Mouse (Mus musculus): ENCODE data around the gene L1cam. TPM values are rescaled to one million over a fixed set of nuclear protein-coding genes. Genes with fewer than 3 reads are reported as not detected.
A peak's percentile ranks its signal among the peaks of the same experiment; 100 is the strongest.

L1cam gene
- 0.86 and 0.98 TPM in 2 replicates for polyA plus RNA-seq (2015; fragmentation: Nextera tagmentation; extraction: Ambion mirVana)

DNA sequence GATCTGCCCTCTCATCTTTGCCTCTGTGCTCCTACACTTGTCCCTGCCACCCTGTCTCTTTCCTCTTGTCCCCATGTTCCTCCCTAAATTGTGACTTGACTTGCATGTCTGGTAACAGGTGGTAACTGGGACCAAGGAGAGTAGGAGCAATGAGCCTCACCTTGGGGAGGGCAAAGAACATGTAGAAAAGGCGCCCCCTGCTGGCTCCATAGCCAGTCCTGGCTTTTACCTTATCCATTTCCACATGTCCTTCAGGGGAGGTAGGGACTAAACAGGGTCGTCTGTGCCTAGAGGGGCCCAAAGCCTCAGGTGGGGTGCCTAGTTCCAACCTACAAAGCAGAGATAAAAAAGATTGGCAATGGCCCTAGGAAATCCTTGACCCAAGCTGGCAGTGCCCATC, at the start of gene L1cam:
Gene L1cam, minus strand, starts transcription at position 387 of the 400 bp plus-strand sequence.
- no peaks in the 10 kb centered on the region for H3K36me3 ChIP-seq (ENCODE audit: insufficient read depth, low read length)
- H3K27ac ChIP-seq (ENCODE audit: low read length) = no peak within 1 kb of the TSS
- ATAC-seq (no peak), DNase-seq (ENCODE audit: low spot score) (peak; percentile 28)
- TF ChIP-seq CTCF (IDR thresholded peaks at IDR 0.05) = peak; percentile 61
- TF ChIP-seq EP300 (IDR thresholded peaks at IDR 0.05) = no peak
- H3K9ac ChIP-seq (replicated peaks; ENCODE audit: low read depth) = no peak within 1 kb of the TSS
- H3K4me1 ChIP-seq (ENCODE audit: insufficient read depth, low read depth, low read length) = no peaks in the 10 kb centered on the region
- no peaks in the 10 kb centered on the region for H3K27me3 ChIP-seq (replicated peaks; ENCODE audit: insufficient read depth, low read length)
- no peaks in the 10 kb centered on the region for H3K9me3 ChIP-seq (ENCODE audit: low read length)
- WGBS = 25% methylated on average over 2 of the region's 2 CpGs
- H3K4me2 ChIP-seq (replicated peaks; ENCODE audit: low read depth, low read length) = no peak within 1 kb of the TSS
- H3K4me3 ChIP-seq (ENCODE audit: low read depth, low read length) = no peak within 1 kb of the TSS

GRCm38 (mm10) chrX:73942294-73942693, 46.4 kb upstream of the L1cam start:
- TF ChIP-seq CTCF (IDR thresholded peaks at IDR 0.05) (no peak), EP300 (IDR thresholded peaks at IDR 0.05) (no peak)
- Histone ChIP-seq H3K27me3 (replicated peaks; ENCODE audit: insufficient read depth, low read length) (no peaks in the 10 kb centered on the region), H3K27ac (ENCODE audit: low read length) (no peak overlapping the region), H3K36me3 (ENCODE audit: insufficient read depth, low read length) (no peaks in the 10 kb centered on the region; the same call in 1 of the 2 replicates), H3K4me1 (ENCODE audit: insufficient read depth, low read depth, low read length) (no peaks in the 10 kb centered on the region), H3K4me2 (replicated peaks; ENCODE audit: low read depth, low read length) (no peak overlapping the region), H3K9me3 (ENCODE audit: low read length) (no peaks in the 10 kb centered on the region), H3K9ac (replicated peaks; ENCODE audit: low read depth) (no peak overlapping the region), H3K4me3 (ENCODE audit: low read depth, low read length) (no peak overlapping the region)
- ATAC-seq = no peak
- DNase-seq (ENCODE audit: low spot score) = no peak
- 60% methylated on average over 2 of the region's 2 CpGs for WGBS

- 51% methylated on average over 2 of the region's 2 CpGs for WGBS
- ATAC-seq (no peak), DNase-seq (ENCODE audit: low spot score) (no peak)
- H3K27ac ChIP-seq (ENCODE audit: low read length) = no peak overlapping the region
- no peak for TF ChIP-seq CTCF (IDR thresholded peaks at IDR 0.05)
- TF ChIP-seq EP300 (IDR thresholded peaks at IDR 0.05) = no peak
- no peak overlapping the region for H3K9ac ChIP-seq (replicated peaks; ENCODE audit: low read depth)
- H3K27me3 ChIP-seq (replicated peaks; ENCODE audit: insufficient read depth, low read length) = no peaks in the 10 kb centered on the region
- no peaks in the 10 kb centered on the region for H3K9me3 ChIP-seq (ENCODE audit: low read length)
- H3K4me1 ChIP-seq (ENCODE audit: insufficient read depth, low read depth, low read length) = no peaks in the 10 kb centered on the region
- H3K4me2 ChIP-seq (replicated peaks; ENCODE audit: low read depth, low read length) = no peak overlapping the region
- no peaks in the 10 kb centered on the region; the same call in 1 of the 2 replicates for H3K36me3 ChIP-seq (ENCODE audit: insufficient read depth, low read length)
- H3K4me3 ChIP-seq (ENCODE audit: low read depth, low read length) = no peak overlapping the region
Measured at GRCm38 (mm10) chrX:73941860-73942259, 46.0 kb upstream of the L1cam start.

GRCm38 (mm10) chrX:73931871-73932270, 36.0 kb upstream of the L1cam start:
- no peak overlapping the region for H3K9ac ChIP-seq (replicated peaks; ENCODE audit: low read depth)
- H3K4me3 ChIP-seq (ENCODE audit: low read depth, low read length) = no peak overlapping the region
- no peak for DNase-seq (ENCODE audit: low spot score)
- H3K36me3 ChIP-seq (ENCODE audit: insufficient read depth, low read length) = no peaks in the 10 kb centered on the region
- ATAC-seq = no peak
- no peaks in the 10 kb centered on the region for H3K4me1 ChIP-seq (ENCODE audit: insufficient read depth, low read depth, low read length)
- TF ChIP-seq EP300 (IDR thresholded peaks at IDR 0.05) (no peak), CTCF (IDR thresholded peaks at IDR 0.05) (no peak)
- H3K9me3 ChIP-seq (ENCODE audit: low read length) = no peaks in the 10 kb centered on the region
- no peaks in the 10 kb centered on the region for H3K27me3 ChIP-seq (replicated peaks; ENCODE audit: insufficient read depth, low read length)
- 75% methylated on average over 2 of the region's 2 CpGs for WGBS
- H3K27ac ChIP-seq (ENCODE audit: low read length) = no peak overlapping the region
- H3K4me2 ChIP-seq (replicated peaks; ENCODE audit: low read depth, low read length) = no peak overlapping the region

DNA sequence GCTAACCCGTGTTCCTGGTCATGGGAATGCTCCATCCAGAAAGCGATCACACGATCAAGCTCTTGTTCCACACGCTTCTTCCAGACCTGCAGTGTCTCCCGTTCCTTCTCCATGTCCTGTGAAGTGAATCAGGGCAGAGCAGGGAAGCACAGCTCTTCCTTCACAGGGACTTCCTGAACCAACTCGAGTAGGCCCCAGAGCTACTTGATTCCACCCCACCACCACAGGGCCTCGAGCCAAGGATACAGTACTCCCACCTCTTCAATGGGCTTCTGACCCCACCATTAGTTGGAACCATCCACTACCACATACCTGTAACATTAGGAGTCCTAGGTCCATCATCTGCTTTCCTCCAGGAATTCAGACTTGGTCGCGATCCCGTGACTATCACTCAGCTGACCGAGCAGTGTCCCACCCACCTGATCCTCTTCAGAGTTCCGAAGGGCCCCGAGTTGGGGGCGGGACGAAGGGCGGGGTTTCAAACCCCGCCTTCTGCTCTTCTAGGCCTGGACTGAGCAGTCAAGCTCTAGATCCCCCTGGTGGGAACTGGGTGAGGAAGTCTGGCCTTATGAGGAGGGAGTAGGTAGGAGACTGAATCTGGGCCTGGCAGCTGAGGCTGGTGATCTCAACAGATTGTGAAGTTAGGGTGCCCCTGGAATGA, 34.6 kb upstream of the L1cam start, which contains the start of gene Renbp:
Gene Renbp, minus strand, starts transcription at position 449 of the 661 bp plus-strand sequence.
- Histone ChIP-seq H3K4me3 (ENCODE audit: low read depth, low read length) (peak within 1 kb of the TSS; percentile 30; the same call in 1 of the 2 replicates), H3K27ac (ENCODE audit: low read length) (no peak within 1 kb of the TSS; the same call in 1 of the 2 replicates), H3K9me3 (ENCODE audit: low read length) (no peaks in the 10 kb centered on the region), H3K4me1 (ENCODE audit: insufficient read depth, low read depth, low read length) (no peaks in the 10 kb centered on the region), H3K4me2 (replicated peaks; ENCODE audit: low read depth, low read length) (peak within 1 kb of the TSS; percentile 46), H3K36me3 (ENCODE audit: insufficient read depth, low read length) (no peaks in the 10 kb centered on the region), H3K27me3 (replicated peaks; ENCODE audit: insufficient read depth, low read length) (no peaks in the 10 kb centered on the region), H3K9ac (replicated peaks; ENCODE audit: low read depth) (no peak within 1 kb of the TSS)
- TF ChIP-seq EP300 (IDR thresholded peaks at IDR 0.05) (no peak), CTCF (IDR thresholded peaks at IDR 0.05) (peak; percentile 55)
- DNase-seq (ENCODE audit: low spot score) (peak; percentile 85), ATAC-seq (peak; percentile 97)
- WGBS = 29% methylated on average over 17 of the region's 17 CpGs

- peak overlapping the region; percentile 57 for H3K4me2 ChIP-seq (replicated peaks; ENCODE audit: low read depth, low read length)
- H3K4me1 ChIP-seq (ENCODE audit: insufficient read depth, low read depth, low read length) = no peaks in the 10 kb centered on the region
- no peaks in the 10 kb centered on the region for H3K27me3 ChIP-seq (replicated peaks; ENCODE audit: insufficient read depth, low read length)
- H3K27ac ChIP-seq (ENCODE audit: low read length) = no peak overlapping the region
- H3K9ac ChIP-seq (replicated peaks; ENCODE audit: low read depth) = no peak overlapping the region
- no peaks in the 10 kb centered on the region for H3K36me3 ChIP-seq (ENCODE audit: insufficient read depth, low read length)
- H3K4me3 ChIP-seq (ENCODE audit: low read depth, low read length) = peak overlapping the region; percentile 47; the same call in 1 of the 2 replicates
- H3K9me3 ChIP-seq (ENCODE audit: low read length) = no peaks in the 10 kb centered on the region
- no peak for DNase-seq (ENCODE audit: low spot score)
- no peak for ATAC-seq
- WGBS = 75% methylated on average over 7 of the region's 8 CpGs
- TF ChIP-seq CTCF (IDR thresholded peaks at IDR 0.05) (no peak), EP300 (IDR thresholded peaks at IDR 0.05) (no peak)
Measured at GRCm38 (mm10) chrX:73922550-73922882, 26.6 kb upstream of the L1cam start.
